Mouse (Mus musculus): Measurements from ENCODE around the gene Fgf18. TPM values are rescaled to one million over a fixed set of nuclear protein-coding genes. Genes with fewer than 3 reads are reported as not detected.

Fgf18 gene
- polyA plus RNA-seq, 1 experiment from 2014 or later: 4.3 TPM

GRCm38 (mm10) chr11:33150364-33150763 is 3.2 kb upstream of the Fgf18 start:
- DNase-seq (ENCODE audit: low read depth, low spot score) (no peak), ATAC-seq (no peak)
- in situ Hi-C loops (cut with MboI; ENCODE audit: low pct_unique_long_range_greater_than_20kb): no loop called here
- TF ChIP-seq CTCF (IDR thresholded peaks at IDR 0.05): no peak
- CTCF ChIA-PET: no interaction called here
- H3K27me3 ChIP-seq: no peaks in the 10 kb centered on the region
- POLR2A ChIA-PET: interaction anchor here (0.7 kb wide), 1 partner anchor 1163 kb away, joined by 7 read pairs; no protein-coding TSS in a partner anchor

- ChIA-PET POLR2A (interaction anchor here (1.6 kb wide), 1 partner anchor 120 kb away, joined by 3 read pairs; no protein-coding TSS in a partner anchor), CTCF (interaction anchor here (1.1 to 1.2 kb wide), 4 partner anchors 8 to 108 kb away, joined by 3 read pairs; no protein-coding TSS in a partner anchor)
- DNase-seq (ENCODE audit: low read depth, low spot score) (no peak), ATAC-seq (no peak)
- no peak for TF ChIP-seq CTCF (IDR thresholded peaks at IDR 0.05)
- in situ Hi-C loops (cut with MboI; ENCODE audit: low pct_unique_long_range_greater_than_20kb): loop anchor here (10.0 kb wide), 1 partner anchor 525 kb away; no protein-coding TSS in a partner anchor
- no peaks in the 10 kb centered on the region for H3K27me3 ChIP-seq
These were observed 2.3 kb upstream of the Fgf18 start for GRCm38 (mm10) chr11:33149453-33149852.

DNA sequence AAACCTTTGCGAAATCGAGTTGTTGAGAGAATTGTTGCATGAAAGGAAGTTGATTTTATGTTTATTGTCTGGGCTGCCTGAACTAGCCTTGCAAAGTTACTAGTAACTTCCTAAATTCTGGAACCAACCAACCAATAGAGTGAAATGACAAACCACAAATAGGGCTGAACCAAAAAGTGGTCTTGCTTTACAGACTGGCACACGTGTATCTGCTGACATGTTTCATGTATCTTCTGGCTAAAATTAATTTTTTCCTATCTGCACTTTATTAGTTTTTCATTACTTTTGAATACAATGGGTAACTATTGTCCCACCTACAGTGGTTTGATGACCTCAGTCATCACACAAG is 1.9 kb upstream of the Fgf18 start:
- in situ Hi-C loops (cut with MboI; ENCODE audit: low pct_unique_long_range_greater_than_20kb): loop anchor here (10.0 kb wide), 1 partner anchor 524 kb away; no protein-coding TSS in a partner anchor
- POLR2A ChIA-PET: interaction anchor here (0.6 to 1.6 kb wide), 2 partner anchors 119 to 769 kb away, joined by 3 read pairs; no protein-coding TSS in a partner anchor
- H3K27me3 ChIP-seq: no peaks in the 10 kb centered on the region
- CTCF ChIA-PET: interaction anchor here (0.7 to 1.5 kb wide), 9 partner anchors 9 to 432 kb away, joined by 3 to 11 read pairs (median 3); no protein-coding TSS in a partner anchor
- ATAC-seq: no peak
- no peak for TF ChIP-seq CTCF (IDR thresholded peaks at IDR 0.05)
- no peak for DNase-seq (ENCODE audit: low read depth, low spot score)

DNA sequence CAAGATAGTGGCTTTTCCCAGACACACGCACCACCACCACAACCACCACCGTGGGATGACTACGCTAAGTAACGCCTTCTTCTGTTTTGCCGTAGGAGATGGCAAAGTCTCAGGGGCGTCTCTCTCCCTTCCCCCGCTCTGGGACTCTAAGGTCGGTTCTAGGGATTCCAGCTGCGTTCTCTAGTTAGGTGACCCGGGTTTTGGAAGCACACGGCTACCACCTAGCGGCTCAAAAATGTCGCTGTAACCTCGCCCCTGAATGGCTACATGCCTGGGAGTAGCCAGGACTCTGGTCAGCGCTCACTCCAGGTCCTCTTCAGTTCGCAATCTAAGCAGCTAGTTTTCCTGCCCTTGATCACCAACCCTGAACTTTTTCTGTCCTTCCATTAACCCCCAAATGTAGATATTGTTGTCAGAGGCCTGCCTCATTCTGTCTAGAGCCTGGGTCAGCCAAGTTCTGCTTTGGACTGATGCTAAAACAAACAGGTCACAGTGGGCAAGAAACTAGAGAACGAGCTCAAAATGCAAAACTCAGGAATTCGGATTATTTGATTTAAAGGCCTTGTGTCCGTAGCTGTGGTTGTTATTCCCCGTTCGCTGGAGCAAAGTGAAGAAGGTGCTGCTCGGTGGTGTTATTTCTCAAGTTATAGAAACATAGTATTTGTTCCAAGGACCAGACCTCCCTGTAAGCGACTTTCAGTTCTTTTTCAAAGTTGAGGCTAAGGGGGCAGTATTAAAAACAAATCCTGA is 1.3 kb upstream of the Fgf18 start:
- CTCF ChIA-PET: interaction anchor here (0.7 to 1.5 kb wide), 10 partner anchors 9 to 432 kb away, joined by 3 to 11 read pairs (median 3); no protein-coding TSS in a partner anchor
- in situ Hi-C loops (cut with MboI; ENCODE audit: low pct_unique_long_range_greater_than_20kb): loop anchor here (10.0 kb wide), 1 partner anchor 524 kb away; no protein-coding TSS in a partner anchor
- DNase-seq (ENCODE audit: low read depth, low spot score) (peak; percentile 73), ATAC-seq (peak; percentile 72)
- TF ChIP-seq CTCF (IDR thresholded peaks at IDR 0.05): peak; percentile 96
- POLR2A ChIA-PET: interaction anchor here (0.6 to 1.6 kb wide), 2 partner anchors 119 to 769 kb away, joined by 3 read pairs; no protein-coding TSS in a partner anchor
- no peaks in the 10 kb centered on the region for H3K27me3 ChIP-seq

GRCm38 (mm10) chr11:33147572-33148337 is 555 bp upstream of the Fgf18 start:
- DNase-seq (ENCODE audit: low read depth, low spot score) (no peak), ATAC-seq (peak; percentile 50)
- no peak for TF ChIP-seq CTCF (IDR thresholded peaks at IDR 0.05)
- in situ Hi-C loops (cut with MboI; ENCODE audit: low pct_unique_long_range_greater_than_20kb): loop anchor here (10.0 kb wide), 1 partner anchor 523 kb away; no protein-coding TSS in a partner anchor
- POLR2A ChIA-PET: interaction anchor here (0.6 kb wide), 1 partner anchor 784 kb away, joined by 3 read pairs; no protein-coding TSS in a partner anchor
- CTCF ChIA-PET: interaction anchor here (1.0 to 1.5 kb wide), 5 partner anchors 46 to 431 kb away, joined by 3 to 11 read pairs (median 3); no protein-coding TSS in a partner anchor
- H3K27me3 ChIP-seq: no peaks in the 10 kb centered on the region

- no peaks in the 10 kb centered on the region for H3K27me3 ChIP-seq
- TF ChIP-seq CTCF (IDR thresholded peaks at IDR 0.05): no peak
- no peak for DNase-seq (ENCODE audit: low read depth, low spot score)
- in situ Hi-C loops (cut with MboI; ENCODE audit: low pct_unique_long_range_greater_than_20kb): loop anchor here (10.0 kb wide), 1 partner anchor 522 kb away; no protein-coding TSS in a partner anchor
- CTCF ChIA-PET: no interaction called here
- POLR2A ChIA-PET: interaction anchor here (0.6 to 0.7 kb wide), 2 partner anchors 30 to 114 kb away, joined by 3 to 8 read pairs; no protein-coding TSS in a partner anchor
- no peak for ATAC-seq
These were observed 509 bp downstream of the Fgf18 start for GRCm38 (mm10) chr11:33146651-33147131.

DNA sequence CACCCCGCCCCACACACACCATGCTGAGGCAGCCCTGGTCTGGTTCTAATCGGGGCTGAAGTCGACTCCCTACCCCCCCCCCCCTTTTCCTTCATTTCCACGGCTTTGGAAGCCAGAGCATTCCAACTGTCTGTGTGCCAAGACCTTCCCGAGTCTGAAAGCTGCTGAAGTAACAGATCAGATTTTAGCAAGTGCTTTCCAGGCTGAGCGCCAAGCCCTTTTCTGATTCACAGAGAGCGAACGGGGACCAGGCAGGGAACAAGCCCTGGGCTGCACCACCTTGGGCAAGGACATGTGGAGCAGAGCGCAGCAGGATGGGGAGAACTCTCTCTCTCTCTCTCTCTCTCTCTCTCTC is 1.1 kb downstream of the Fgf18 start:
- ATAC-seq (no peak), DNase-seq (ENCODE audit: low read depth, low spot score) (peak; percentile 63)
- POLR2A ChIA-PET: interaction anchor here (0.7 kb wide), 1 partner anchor 30 kb away, joined by 8 read pairs; no protein-coding TSS in a partner anchor
- CTCF ChIA-PET: no interaction called here
- in situ Hi-C loops (cut with MboI; ENCODE audit: low pct_unique_long_range_greater_than_20kb): loop anchor here (10.0 kb wide), 1 partner anchor 521 kb away; no protein-coding TSS in a partner anchor
- H3K27me3 ChIP-seq: no peaks in the 10 kb centered on the region
- TF ChIP-seq CTCF (IDR thresholded peaks at IDR 0.05): no peak

GRCm38 (mm10) chr11:33145201-33146142 is 1.7 kb downstream of the Fgf18 start:
- ChIA-PET CTCF (no interaction called here), POLR2A (no interaction called here)
- no peaks in the 10 kb centered on the region for H3K27me3 ChIP-seq
- ATAC-seq: no peak
- DNase-seq (ENCODE audit: low read depth, low spot score): no peak
- in situ Hi-C loops (cut with MboI; ENCODE audit: low pct_unique_long_range_greater_than_20kb): loop anchor here (10.0 kb wide), 1 partner anchor 521 kb away; no protein-coding TSS in a partner anchor
- no peak for TF ChIP-seq CTCF (IDR thresholded peaks at IDR 0.05)

- in situ Hi-C loops (cut with MboI; ENCODE audit: low pct_unique_long_range_greater_than_20kb): loop anchor here (5.0 to 10.0 kb wide), 2 partner anchors 427 to 519 kb away; no protein-coding TSS in a partner anchor
- ATAC-seq (peak; percentile 52), DNase-seq (ENCODE audit: low read depth, low spot score) (peak; percentile 49)
- ChIA-PET POLR2A (no interaction called here), CTCF (interaction anchor here (0.9 to 1.0 kb wide), 2 partner anchors 9 to 338 kb away, joined by 3 read pairs; no protein-coding TSS in a partner anchor)
- no peak for TF ChIP-seq CTCF (IDR thresholded peaks at IDR 0.05)
- H3K27me3 ChIP-seq: no peaks in the 10 kb centered on the region
These were observed 3.3 kb downstream of the Fgf18 start for GRCm38 (mm10) chr11:33143906-33144305.

Measured in Patski (cell line).